Mouse (Mus musculus): ENCODE measurements around the gene Rsph3a.
"Not testable (repeated sequence)": the region's sequence is repeated elsewhere in the genome, so short reads cannot be mapped to it uniquely, and the experiment has no call there.

Rsph3a gene

GRCm38 (mm10) chr17:7929279-7929678 is 16.1 kb upstream of the Rsph3a start:
- DNase-seq: peak in 1 of 2 experiments; percentile 11

GRCm38 (mm10) chr17:7931096-7931990 is 14.1 kb upstream of the Rsph3a start:
- DNase-seq: no peak

GRCm38 (mm10) chr17:7932121-7932520 is 13.3 kb upstream of the Rsph3a start:
- DNase-seq: not testable (repeated sequence)

- peak; percentile 15 to 34 for DNase-seq
These were observed 5.8 kb upstream of the Rsph3a start for GRCm38 (mm10) chr17:7939640-7940039.

- DNase-seq: not testable (repeated sequence)
These were observed 726 bp downstream of the Rsph3a start for GRCm38 (mm10) chr17:7946053-7946627.

- not testable (repeated sequence) for DNase-seq
These were observed 5.9 kb downstream of the Rsph3a start for GRCm38 (mm10) chr17:7951333-7951732.

- DNase-seq: not testable (repeated sequence)
These were observed 11.8 kb downstream of the Rsph3a start for GRCm38 (mm10) chr17:7957242-7957641.

GRCm38 (mm10) chr17:7963333-7963732 is 17.9 kb downstream of the Rsph3a start:
- DNase-seq: not testable (repeated sequence)

- DNase-seq: not testable (repeated sequence)
These were observed 19.0 kb downstream of the Rsph3a start for GRCm38 (mm10) chr17:7964398-7964797.

GRCm38 (mm10) chr17:7968490-7968889 is 23.1 kb downstream of the Rsph3a start:
- DNase-seq: not testable (repeated sequence)

GRCm38 (mm10) chr17:7969782-7970181 is 24.4 kb downstream of the Rsph3a start:
- DNase-seq: not testable (repeated sequence)

- DNase-seq: not testable (repeated sequence)
These were observed 38.1 kb downstream of the Rsph3a start for GRCm38 (mm10) chr17:7983484-7983883.

- not testable (repeated sequence) for DNase-seq
These were observed 40.2 kb downstream of the Rsph3a start for GRCm38 (mm10) chr17:7985597-7985996.

GRCm38 (mm10) chr17:7987038-7987437 is 41.6 kb downstream of the Rsph3a start:
- DNase-seq: not testable (repeated sequence)

GRCm38 (mm10) chr17:8003248-8003647 is 57.8 kb downstream of the Rsph3a start:
- DNase-seq: not testable (repeated sequence)

- DNase-seq: not testable (repeated sequence)
These were observed 61.4 kb downstream of the Rsph3a start for GRCm38 (mm10) chr17:8006771-8007170.

- not testable (repeated sequence) for DNase-seq
These were observed 64.2 kb downstream of the Rsph3a start for GRCm38 (mm10) chr17:8009565-8009964.

GRCm38 (mm10) chr17:8013974-8014373 is 68.6 kb downstream of the Rsph3a start:
- not testable (repeated sequence) for DNase-seq

GRCm38 (mm10) chr17:8022675-8023074 is 77.3 kb downstream of the Rsph3a start:
- not testable (repeated sequence) for DNase-seq

GRCm38 (mm10) chr17:8027475-8028168 is 82.2 kb downstream of the Rsph3a start:
- DNase-seq: not testable (repeated sequence)
